Comparison of ENCODE assay signal across 8 mouse cellular contexts in the genomic region with DNA sequence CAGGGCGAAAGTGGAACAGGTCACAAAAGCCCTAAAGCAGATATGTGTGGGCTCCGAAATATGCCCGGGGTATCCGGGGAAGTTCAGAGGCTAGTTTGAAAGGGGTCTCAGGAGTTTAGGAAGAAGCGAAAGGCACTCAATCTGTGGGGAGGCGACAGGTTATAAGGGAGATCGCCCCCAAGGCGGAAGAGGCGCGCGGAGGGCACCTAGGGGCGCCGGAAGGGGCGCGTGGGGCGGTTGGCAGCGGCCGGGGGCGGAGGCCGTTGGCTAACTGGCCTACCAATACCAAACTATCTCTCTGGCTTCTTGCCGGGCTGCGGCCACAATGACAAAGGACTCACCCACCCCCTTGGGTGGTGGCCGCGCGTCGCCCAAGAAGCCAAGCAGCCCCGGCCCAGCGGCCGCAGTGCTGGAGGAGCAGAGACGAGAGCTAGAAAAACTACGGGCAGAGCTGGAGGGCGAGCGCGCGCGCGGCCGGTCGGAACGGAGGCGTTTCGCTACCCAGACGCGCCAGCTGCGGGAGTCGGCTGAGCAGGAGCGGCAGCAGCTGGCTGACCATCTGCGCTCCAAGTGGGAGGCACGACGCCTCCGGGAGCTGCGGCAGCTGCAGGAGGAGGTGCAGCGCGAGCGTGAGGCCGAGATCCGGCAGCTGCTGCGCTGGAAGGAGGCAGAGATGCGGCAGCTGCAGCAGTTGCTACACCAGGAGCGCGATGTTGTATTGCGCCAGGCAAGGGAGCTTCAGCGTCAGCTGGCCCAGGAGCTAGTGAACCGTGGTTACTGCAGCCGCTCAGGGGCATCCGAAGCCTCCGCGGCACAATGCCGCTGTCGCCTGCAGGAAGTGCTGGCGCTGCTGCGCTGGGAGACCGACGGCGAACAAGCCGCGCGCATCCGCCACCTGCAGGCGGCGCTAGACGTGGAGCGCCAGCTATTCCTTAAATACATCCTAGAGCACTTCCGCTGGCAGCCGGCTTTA. TPM values are rescaled to one million over a fixed set of nuclear protein-coding genes. Genes with fewer than 3 reads are reported as not detected.
DNase-seq lines count a peak whose midpoint lies in the region; ATAC-seq and TF ChIP-seq lines count a peak whose summit lies in the region.

A gene (plus strand): TSS at position 215 of the 973 bp plus-strand sequence.

- in situ Hi-C loops in Patski (cut with MboI; ENCODE audit: low pct_unique_long_range_greater_than_20kb) = no loop called here

- ATAC-seq in Patski = peak; percentile 80
- peak; percentile 90 for ATAC-seq in hindbrain, embryonic 14.5 days (ENCODE audit: low FRiP score)

- H3K4me2 ChIP-seq in hindbrain, embryonic 14.5 days (replicated peaks) = peak within 1 kb of the TSS; percentile 92

- no peaks in the 10 kb centered on the region for H3K36me3 ChIP-seq in hindbrain, embryonic 14.5 days (replicated peaks; ENCODE audit: control insufficient read depth, insufficient read depth)

- CTCF ChIA-PET in Patski (lab: Charles Lee) = interaction anchor here (0.7 to 5.6 kb wide), 18 partner anchors 10 to 106 kb away, joined by 3 to 39 read pairs (median 8); a partner anchor contains a TSS

- peak within 1 kb of the TSS; percentile 65 for H3K9ac ChIP-seq in hindbrain, embryonic 14.5 days

- H3K4me3 ChIP-seq in hindbrain, embryonic 14.5 days (replicated peaks; ENCODE audit: low read length) = peak within 1 kb of the TSS; percentile 44

- POLR2A ChIA-PET in Patski (lab: Charles Lee) = interaction anchor here (1.2 to 1.4 kb wide), 2 partner anchors 8 to 41 kb away, joined by 3 read pairs; no protein-coding TSS in a partner anchor

- peak; percentile 37 for DNase-seq in Patski (ENCODE audit: low read depth, low spot score)
- DNase-seq in cerebellum, postnatal 25 days = peak; percentile 82 to 89
- peak; percentile 74 to 76 for DNase-seq in frontal cortex, postnatal 25 days (ENCODE audit: low spot score in 2 of 2)
- peak; percentile 94 for DNase-seq in hindbrain, embryonic 14.5 days (ENCODE audit: low spot score)
- peak; percentile 83 to 86 for DNase-seq in layer of hippocampus, postnatal 36 days
- DNase-seq in lung, postnatal 25 days (ENCODE audit: low spot score) = peak; percentile 78
- DNase-seq in retina, embryonic 14.5 days (ENCODE audit: low spot score) = peak; percentile 97
- DNase-seq in thymus, postnatal 36 days = peak; percentile 84

- H3K4me1 ChIP-seq in hindbrain, embryonic 14.5 days (replicated peaks; ENCODE audit: control insufficient read depth, insufficient read depth, low read length) = peaks cover 17% of the 10 kb centered on the region

- TF ChIP-seq CTCF in Patski (IDR thresholded peaks at IDR 0.05) = no peak

- H3K27me3 ChIP-seq in Patski = peaks cover 14% of the 10 kb centered on the region
- H3K27me3 ChIP-seq in hindbrain, embryonic 14.5 days (ENCODE audit: control insufficient read depth, insufficient read depth, low read length) = 0 out of 2 replicates have a peak, but pooled peaks cover 4% of the 10 kb centered on the region

- under 1% methylated on average over 85 of the region's 85 CpGs for WGBS in hindbrain, embryonic 14.5 days

- H3K27ac ChIP-seq in hindbrain, embryonic 14.5 days = peak within 1 kb of the TSS; percentile 86

- no peaks in the 10 kb centered on the region for H3K9me3 ChIP-seq in hindbrain, embryonic 14.5 days (ENCODE audit: control insufficient read depth, low read length)

RNA-seq across cellular contexts. Expression of the gene that starts here (rescaled TPM):
- polyA plus RNA-seq in Patski (2021) = 0.05 TPM
- 2.0 and 2.2 TPM in 2 replicates for polyA plus RNA-seq in hindbrain, embryonic 14.5 days (2014; fragmentation: Nextera tagmentation; extraction: Ambion mirVana)
- total RNA-seq in layer of hippocampus, postnatal 36 days (2021) = 1 to 10 TPM; 3.0 to 3.5 TPM

Comparison
In these comparisons a context has a peak if more than half of its experiments do, and no peak if none do; other contexts are left out.
1. Peak in every context shown above with its lines: DNase-seq, ATAC-seq, H3K4me3 ChIP-seq and H3K27ac ChIP-seq.
2. Peak in DNase-seq and ATAC-seq in Patski; RNA of the gene not detected or under 1 TPM.
3. DNase-seq: peak in every context shown above with its lines; median percentile 97 in retina, embryonic 14.5 days; 94 in hindbrain, embryonic 14.5 days; 86 in cerebellum, postnatal 25 days; 84 in layer of hippocampus, postnatal 36 days; 84 in thymus, postnatal 36 days; 78 in lung, postnatal 25 days; 75 in frontal cortex, postnatal 25 days; 37 in Patski.